Mouse (Mus musculus) left cerebral cortex, postnatal 14 days (tissue): ENCODE data around the gene Isl2. TPM values are rescaled to one million over a fixed set of nuclear protein-coding genes. Genes with fewer than 3 reads are reported as not detected.

Experiments
- DNase-seq, 2 experiments: peaks; one replicate each; pipeline ENCODE4 v3.0.0; 2021 to 2022; ENCODE audit warnings: low spot score in 2 of 2, mixed read lengths in 1 of 2
- intact Hi-C: fragments of 180-260 bp; cut with DNase I; formaldehyde crosslinking; loops from one replicate; pipeline ENCODE4 v1.15.1; 2025
- long read RNA-seq, 2 experiments: library from polyadenylated mRNA; stranded (forward); transcript quantifications; one replicate each; pipeline ENCODE4 v2.0.0; 2021
- total RNA-seq, 2 experiments: library from RNA; stranded (reverse); gene quantifications; 2 replicates each; pipeline ENCODE4 v1.2.3; 2021

Gene Isl2
- total RNA-seq = not detected
- long read RNA-seq, experiment 1 = 0 reads
- long read RNA-seq, experiment 2 = 0 reads

- DNase-seq = no peak
- intact Hi-C loops = loop anchor here (5.0 kb wide), 2 partner anchors 71 to 111 kb away; no protein-coding TSS in a partner anchor
Observed at GRCm38 (mm10) chr9:55538377-55538776, at the start of gene Isl2. Gene Isl2, plus strand, starts transcription at chr9:55538672.

GRCm38 (mm10) chr9:55507922-55508321 is 30.6 kb upstream of the Isl2 start:
- intact Hi-C loops = no loop called here
- DNase-seq = no peak

DNA sequence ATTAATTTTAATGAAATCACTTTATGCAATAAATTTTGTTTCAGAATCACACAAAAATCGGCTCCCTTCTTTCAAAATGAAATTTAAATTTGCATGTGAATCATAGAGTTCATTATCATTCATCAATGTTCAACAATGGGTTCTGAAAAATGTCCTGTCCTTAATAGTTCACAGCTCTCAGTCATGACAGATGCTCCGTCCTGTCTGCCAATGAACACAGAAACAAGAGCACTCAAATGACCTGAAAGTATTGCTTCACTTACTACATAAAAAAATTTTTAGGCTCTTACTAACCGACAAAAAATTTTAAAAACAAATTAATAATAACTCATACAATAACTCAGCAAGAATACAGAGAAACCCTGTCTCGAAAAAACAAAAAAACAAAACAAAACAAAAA is 29.8 kb upstream of the Isl2 start:
- intact Hi-C loops = no loop called here
- DNase-seq = no peak

- DNase-seq = no peak
- intact Hi-C loops = no loop called here
Observed at GRCm38 (mm10) chr9:55509731-55510130, 28.7 kb upstream of the Isl2 start.

- DNase-seq = no peak
- intact Hi-C loops = no loop called here
Observed at GRCm38 (mm10) chr9:55510651-55511235, 27.7 kb upstream of the Isl2 start.

GRCm38 (mm10) chr9:55511521-55511993 is 26.9 kb upstream of the Isl2 start:
- DNase-seq = peak in 1 of 2 experiments; percentile 37
- intact Hi-C loops = no loop called here

- intact Hi-C loops = loop anchor here (2.0 kb wide), 1 partner anchor 23 kb away; no protein-coding TSS in a partner anchor
- DNase-seq = peak; percentile 94 to 95
Observed at GRCm38 (mm10) chr9:55512027-55512543, 26.4 kb upstream of the Isl2 start, which contains the start of gene Etfa. Gene Etfa, minus strand, starts transcription at chr9:55512243.

DNA sequence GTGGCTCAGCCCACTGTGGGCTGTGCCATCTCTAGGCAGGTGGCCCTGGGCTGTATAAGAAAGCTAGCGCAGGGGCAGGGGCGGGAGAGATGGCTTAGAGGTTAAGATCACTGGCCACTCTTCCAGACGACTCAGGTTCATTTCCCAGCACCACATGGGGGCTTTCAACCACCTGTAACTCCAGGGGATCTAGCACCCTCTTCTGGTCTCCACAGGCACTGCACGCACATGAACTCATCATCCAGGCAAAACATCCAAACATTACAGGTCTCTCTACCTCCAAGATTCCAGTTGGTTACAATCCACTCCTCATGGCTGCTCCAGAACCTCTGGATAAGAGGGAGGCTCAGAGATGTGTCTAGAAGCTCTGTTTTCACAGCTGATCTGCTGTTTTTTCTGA is 12.8 kb upstream of the Isl2 start:
- intact Hi-C loops = no loop called here
- DNase-seq = no peak

- DNase-seq = peak; percentile 60 to 78
- intact Hi-C loops = loop anchor here (2.0 to 5.0 kb wide), 3 partner anchors 23 to 109 kb away; partner anchors contain the start of gene Etfa
Observed at GRCm38 (mm10) chr9:55535907-55536306, 2.6 kb upstream of the Isl2 start.

DNA sequence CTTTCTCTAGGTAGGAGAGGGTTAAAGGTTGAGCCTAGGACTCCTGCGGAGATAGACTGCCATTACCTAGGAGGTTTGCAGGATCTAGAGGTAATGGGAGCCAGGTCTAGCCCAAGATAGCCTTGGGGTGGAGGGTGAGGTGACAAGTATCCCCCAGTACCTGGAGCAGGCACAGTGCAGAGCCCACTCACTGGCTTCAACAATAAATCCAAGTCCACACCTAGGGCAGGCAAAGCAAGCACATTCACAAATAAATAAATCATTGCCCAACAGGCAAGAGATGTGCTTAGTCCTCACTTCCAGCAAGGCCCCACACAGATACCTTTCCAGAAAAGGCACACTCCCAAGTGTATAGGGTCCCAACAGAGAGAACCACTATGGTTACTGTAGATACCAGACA is 534 bp downstream of the Isl2 start:
- intact Hi-C loops = loop anchor here (5.0 kb wide), 2 partner anchors 72 to 112 kb away; no protein-coding TSS in a partner anchor
- no peak for DNase-seq

- DNase-seq = no peak
- intact Hi-C loops = loop anchor here (5.0 kb wide), 2 partner anchors 73 to 113 kb away; no protein-coding TSS in a partner anchor
Observed at GRCm38 (mm10) chr9:55539661-55540390, 1.4 kb downstream of the Isl2 start.

DNA sequence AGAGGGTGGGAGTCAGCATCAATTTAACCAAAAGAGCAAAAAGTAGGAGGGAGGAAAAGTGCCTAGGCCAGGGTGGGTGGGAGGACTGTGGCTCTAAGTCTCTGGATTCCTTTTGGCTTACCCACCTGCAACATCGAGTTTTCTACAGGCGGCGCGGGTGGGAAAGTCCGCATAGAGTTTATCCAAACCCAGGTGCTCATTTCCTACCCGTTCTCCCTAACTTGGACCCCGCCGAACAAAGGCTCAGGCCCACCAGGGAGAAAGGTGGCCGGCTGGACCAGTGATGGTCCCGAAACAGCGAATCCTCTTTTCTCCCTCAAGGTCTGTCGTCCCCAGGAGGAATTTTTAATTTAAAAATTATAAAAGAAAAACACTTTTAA is 1.9 kb downstream of the Isl2 start:
- DNase-seq = no peak
- intact Hi-C loops = no loop called here

- intact Hi-C loops = no loop called here
- DNase-seq = no peak
Observed at GRCm38 (mm10) chr9:55540888-55541287, 2.4 kb downstream of the Isl2 start.

- no peak for DNase-seq
- intact Hi-C loops = no loop called here
Observed at GRCm38 (mm10) chr9:55541681-55542365, 3.4 kb downstream of the Isl2 start.

GRCm38 (mm10) chr9:55542366-55543325 is 4.2 kb downstream of the Isl2 start:
- DNase-seq = no peak
- intact Hi-C loops = no loop called here

DNA sequence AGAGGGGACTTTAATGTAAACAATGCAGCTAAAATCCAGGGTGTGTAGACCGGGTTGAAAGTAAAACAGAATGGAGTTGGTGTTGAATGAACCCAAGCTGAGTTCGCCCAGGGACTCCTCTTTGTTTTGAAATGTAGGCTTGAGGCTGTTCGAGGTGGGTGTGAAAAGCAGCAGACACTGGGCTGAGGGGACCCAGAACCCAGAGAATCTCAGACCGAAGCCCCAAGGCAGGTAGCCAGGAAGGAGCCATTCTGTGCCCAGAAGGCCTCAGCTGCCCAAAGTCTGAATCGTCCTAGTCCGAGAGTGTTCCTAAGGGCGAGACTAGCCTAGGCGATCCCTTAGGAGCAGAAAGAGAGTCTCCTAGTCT is 4.8 kb downstream of the Isl2 start:
- intact Hi-C loops = no loop called here
- no peak for DNase-seq

GRCm38 (mm10) chr9:55543703-55544401 is 5.4 kb downstream of the Isl2 start:
- peak in 1 of 2 experiments; percentile 26 for DNase-seq
- intact Hi-C loops = no loop called here

- no peak for DNase-seq
- intact Hi-C loops = no loop called here
Observed at GRCm38 (mm10) chr9:55544861-55545555, 6.5 kb downstream of the Isl2 start.
